Mouse (Mus musculus) MEL (cell line): ENCODE data around the gene Cdk4. TPM values are rescaled to one million over a fixed set of nuclear protein-coding genes. Genes with fewer than 3 reads are reported as not detected.

Experiments
- DNase-seq: peaks from one replicate; pipeline ENCODE4 v3.0.0; 2011; ENCODE audit warnings: low read depth, low spot score
- H3K27ac ChIP-seq: 2 replicates; pipeline ENCODE4 v1.5.1; 2012; ENCODE audit warnings: low read depth, mild to moderate bottlenecking, control low read depth, low read length, moderate library complexity; ENCODE audit not compliant: control insufficient read depth
- H3K27me3 ChIP-seq, 2 experiments: fragments of 150-350 bp in 1 of 2; sonication (generic) in 1 of 2; 2 replicates each; pipeline ENCODE4 v1.6.1; 2012; ENCODE audit warnings: low read length in 2 of 2, mild to moderate bottlenecking in 2 of 2, improper control_type of control experiment in 1 of 2, moderate library complexity in 1 of 2; ENCODE audit not compliant: insufficient read depth in 2 of 2, control insufficient read depth in 1 of 2
- H3K36me3 ChIP-seq, 2 experiments: 2 replicates each; pipeline ENCODE4 v1.6.1; 2012 to 2014; ENCODE audit warnings: low read length in 2 of 2, improper control_type of control experiment in 1 of 2, inconsistent platforms in 1 of 2, mild to moderate bottlenecking in 1 of 2; ENCODE audit not compliant: insufficient read depth in 2 of 2, control insufficient read depth in 1 of 2
- H3K4me1 ChIP-seq, 2 experiments: fragments of 150-350 bp in 1 of 2; sonication (generic) in 1 of 2; 2 replicates each; pipeline ENCODE4 v1.6.1; 2012; ENCODE audit warnings: low read length in 2 of 2, improper control_type of control experiment in 1 of 2, mild to moderate bottlenecking in 1 of 2; ENCODE audit not compliant: insufficient read depth in 2 of 2, control insufficient read depth in 1 of 2
- H3K4me3 ChIP-seq, 2 experiments: fragments of 150-350 bp in 1 of 2; sonication (generic) in 1 of 2; 2 replicates each; pipeline ENCODE4 v1.5.1; 2012; ENCODE audit warnings: low read depth in 2 of 2, low read length in 2 of 2, mild to moderate bottlenecking in 2 of 2, moderate library complexity in 2 of 2, control low read depth in 1 of 2, improper control_type of control experiment in 1 of 2; ENCODE audit not compliant: control insufficient read depth in 1 of 2, insufficient read depth in 1 of 2
- H3K79me2 ChIP-seq: 2 replicates; pipeline ENCODE4 v1.6.1; 2012; ENCODE audit warnings: mild to moderate bottlenecking, low read length, moderate library complexity; ENCODE audit not compliant: control insufficient read depth, poor library complexity, insufficient read depth
- H3K9ac ChIP-seq: 2 replicates; pipeline ENCODE4 v1.6.1; 2012; ENCODE audit warnings: low read depth, mild to moderate bottlenecking, control low read depth, low read length, moderate library complexity; ENCODE audit not compliant: control insufficient read depth, poor library complexity, severe bottlenecking
- H3K9me3 ChIP-seq: fragments of 150-350 bp; sonication (generic); replicated peaks from 2 replicates; pipeline ENCODE4 v1.6.1; 2012; ENCODE audit warnings: mild to moderate bottlenecking, low read length, improper control_type of control experiment, moderate library complexity; ENCODE audit not compliant: insufficient read depth
- BHLHE40 ChIP-seq: IDR thresholded peaks from 2 replicates; pipeline ENCODE4 v1.6.1; 2012; ENCODE audit warnings: low read depth, mild to moderate bottlenecking, inconsistent platforms, low read length, improper control_type of control experiment, borderline replicate concordance
- CTCF ChIP-seq, 3 experiments: IDR thresholded peaks in 2 of 3; conservative IDR thresholded peaks in 1 of 3; 2 replicates each; pipeline ENCODE4 v1.5.1; 2011 to 2012; ENCODE audit warnings: low read length in 3 of 3, low read depth in 2 of 3, mild to moderate bottlenecking in 2 of 3, improper control_type of control experiment in 1 of 3, inconsistent platforms in 1 of 3, mixed read lengths in 1 of 3, moderate library complexity in 1 of 3; ENCODE audit not compliant: control insufficient read depth in 1 of 3, insufficient read depth in 1 of 3, poor library complexity in 1 of 3, severe bottlenecking in 1 of 3
- ELF1 ChIP-seq: IDR thresholded peaks from 2 replicates; pipeline ENCODE4 v1.6.1; 2014; ENCODE audit warnings: low read depth, mild to moderate bottlenecking, inconsistent platforms, low read length, improper control_type of control experiment, moderate library complexity
- EP300 ChIP-seq, 2 experiments: IDR thresholded peaks; 2 replicates each; pipeline ENCODE4 v1.6.1; 2011; ENCODE audit warnings: improper control_type of control experiment in 2 of 2, low read length in 2 of 2, low read depth in 1 of 2, mild to moderate bottlenecking in 1 of 2
- ETS1 ChIP-seq: IDR thresholded peaks from 2 replicates; pipeline ENCODE4 v1.6.1; 2012; ENCODE audit warnings: low read depth, mild to moderate bottlenecking, inconsistent platforms, low read length, improper control_type of control experiment, moderate library complexity
- GATA1 ChIP-seq: IDR thresholded peaks from 2 replicates; pipeline ENCODE4 v1.6.1; 2011; ENCODE audit warnings: low read depth, low read length, improper control_type of control experiment
- HCFC1 ChIP-seq: IDR thresholded peaks from 2 replicates; pipeline ENCODE4 v1.6.1; 2012; ENCODE audit warnings: low read depth, mild to moderate bottlenecking, inconsistent platforms, low read length, improper control_type of control experiment, moderate library complexity
- JUND ChIP-seq: IDR thresholded peaks from 2 replicates; pipeline ENCODE4 v1.6.1; 2011; ENCODE audit warnings: low read depth, mild to moderate bottlenecking, improper control_type of control experiment, low read length
- MAFK ChIP-seq: IDR thresholded peaks from 2 replicates; pipeline ENCODE4 v1.6.1; 2011; ENCODE audit warnings: low read depth, mild to moderate bottlenecking, low read length, improper control_type of control experiment, borderline replicate concordance
- MAX ChIP-seq: IDR thresholded peaks from 2 replicates; pipeline ENCODE4 v1.6.1; 2011; ENCODE audit warnings: low read length, improper control_type of control experiment
- MEF2A ChIP-seq: IDR thresholded peaks from 2 replicates; pipeline ENCODE4 v1.6.1; 2014; ENCODE audit warnings: low read depth, mild to moderate bottlenecking, inconsistent platforms, low read length, improper control_type of control experiment; ENCODE audit not compliant: poor library complexity, insufficient replicate concordance, severe bottlenecking; ENCODE audit errors: extremely low read depth
- MXI1 ChIP-seq: IDR thresholded peaks from 2 replicates; pipeline ENCODE4 v1.6.1; 2011; ENCODE audit warnings: mild to moderate bottlenecking, low read depth, low read length, improper control_type of control experiment
- MYB ChIP-seq: IDR thresholded peaks from 2 replicates; pipeline ENCODE4 v1.6.1; 2011; ENCODE audit warnings: mild to moderate bottlenecking, low read depth, low read length, improper control_type of control experiment
- MYC ChIP-seq: IDR thresholded peaks from 2 replicates; pipeline ENCODE4 v1.6.1; 2011; ENCODE audit warnings: low read depth, mild to moderate bottlenecking, low read length, improper control_type of control experiment, moderate library complexity
- NELFE ChIP-seq: IDR thresholded peaks from 2 replicates; pipeline ENCODE4 v1.6.1; 2011; ENCODE audit warnings: low read depth, low read length, improper control_type of control experiment
- POLR2A ChIP-seq, 2 experiments: IDR thresholded peaks; 2 replicates each; pipeline ENCODE4 v1.6.1; 2011 to 2012; ENCODE audit warnings: low read length in 2 of 2, mild to moderate bottlenecking in 2 of 2, control low read depth in 1 of 2, improper control_type of control experiment in 1 of 2, low read depth in 1 of 2, moderate library complexity in 1 of 2; ENCODE audit not compliant: control insufficient read depth in 1 of 2, insufficient read depth in 1 of 2, poor library complexity in 1 of 2
- POLR2AphosphoS5 ChIP-seq: IDR thresholded peaks from 2 replicates; pipeline ENCODE4 v1.6.1; 2012; ENCODE audit warnings: low read depth, borderline replicate concordance, mild to moderate bottlenecking, inconsistent platforms, low read length, moderate library complexity, mixed read lengths
- RCOR1 ChIP-seq: IDR thresholded peaks from 2 replicates; pipeline ENCODE4 v1.6.1; 2012; ENCODE audit warnings: low read depth, mild to moderate bottlenecking, inconsistent platforms, low read length, improper control_type of control experiment
- SIN3A ChIP-seq: IDR thresholded peaks from 2 replicates; pipeline ENCODE4 v1.6.1; 2012; ENCODE audit warnings: low read length, improper control_type of control experiment, inconsistent platforms
- SMC3 ChIP-seq: IDR thresholded peaks from 2 replicates; pipeline ENCODE4 v1.6.1; 2011; ENCODE audit warnings: low read depth, low read length, improper control_type of control experiment
- TAL1 ChIP-seq: IDR thresholded peaks from 2 replicates; pipeline ENCODE4 v1.6.1; 2012; ENCODE audit warnings: mild to moderate bottlenecking, inconsistent platforms, low read length, moderate library complexity, mixed read lengths
- TBP ChIP-seq: IDR thresholded peaks from 2 replicates; pipeline ENCODE4 v1.8.0; 2011; ENCODE audit warnings: low read depth, low read length, improper control_type of control experiment
- UBTF ChIP-seq: IDR thresholded peaks from 2 replicates; pipeline ENCODE4 v1.6.1; 2012; ENCODE audit warnings: low read depth, mild to moderate bottlenecking, inconsistent platforms, low read length, improper control_type of control experiment, moderate library complexity, borderline replicate concordance; ENCODE audit not compliant: insufficient read depth
- USF2 ChIP-seq, 2 experiments: IDR thresholded peaks; 2 replicates each; pipeline ENCODE4 v1.6.1; 2011 to 2012; ENCODE audit warnings: improper control_type of control experiment in 2 of 2, low read length in 2 of 2, borderline replicate concordance in 1 of 2, inconsistent platforms in 1 of 2, low read depth in 1 of 2, mild to moderate bottlenecking in 1 of 2; ENCODE audit not compliant: insufficient read depth in 1 of 2
- ZKSCAN1 ChIP-seq: IDR thresholded peaks from 2 replicates; pipeline ENCODE4 v1.6.1; 2012; ENCODE audit warnings: low read depth, mild to moderate bottlenecking, inconsistent platforms, low read length, improper control_type of control experiment, moderate library complexity
- ZMIZ1 ChIP-seq: IDR thresholded peaks from 2 replicates; pipeline ENCODE4 v1.6.1; 2012; ENCODE audit warnings: low read depth, mild to moderate bottlenecking, inconsistent platforms, low read length, improper control_type of control experiment, moderate library complexity
- ZNF384 ChIP-seq: IDR thresholded peaks from 2 replicates; pipeline ENCODE4 v1.6.1; 2012; ENCODE audit warnings: low read depth, mild to moderate bottlenecking, inconsistent platforms, low read length, improper control_type of control experiment
- polyA plus RNA-seq, 2 experiments: library from polyadenylated mRNA; stranded (reverse) in 1 of 2; unstranded in 1 of 2; fragments of >175 nt in 1 of 2; fragments of >200 nt in 1 of 2; gene quantifications; 2 replicates each; pipeline versions ENCODE4 v1.2.1 to v1.2.4; 2012; ENCODE audit warnings: low replicate concordance in 2 of 2, low read depth in 1 of 2; ENCODE audit not compliant: insufficient read length in 2 of 2, insufficient read depth in 1 of 2, missing spikeins in 1 of 2
- total RNA-seq: library from RNA; depleted of rRNA; stranded (reverse); fragments of 300-350 nt; gene quantifications from 2 replicates; pipeline ENCODE4 v1.2.3, GENCODE M21; 2012

Cdk4 gene
- total and polyA plus RNA-seq, 3 experiments: 443 to 1,325 (median 843) TPM

GRCm38 (mm10) chr10:127041774-127042338 is 21.5 kb upstream of the Cdk4 start (continued):
- TF ChIP-seq JUND: no peak
- TF ChIP-seq CTCF (IDR thresholded peaks at IDR 0.05 in 2 of 3, conservative IDR thresholded peaks at IDR 0.05 in 1 of 3; ENCODE audit: control insufficient read depth in 1 of 3, insufficient read depth in 1 of 3, low read depth in 2 of 3, low read length in 3 of 3, poor library complexity in 1 of 3, severe bottlenecking in 1 of 3): no peak
- TF ChIP-seq, all 39 proteins: peak for 12

- Histone ChIP-seq H3K27me3 (no peaks in the 10 kb centered on the region), H3K36me3 (no peaks in the 10 kb centered on the region; a peak in 1 of 4 replicates), H3K9me3 (no peaks in the 10 kb centered on the region), H3K4me3 (peak overlapping the region; percentile 88 to 96), H3K4me1 (no peaks in the 10 kb centered on the region), H3K79me2 (peaks cover 4% of the 10 kb centered on the region; the same call in 1 of the 2 replicates), H3K9ac (peak overlapping the region; percentile 98), H3K27ac (peak overlapping the region; percentile 68)
- TF ChIP-seq ZNF384: peak; percentile 52; the same call in 1 of the 2 replicates
- no peak for TF ChIP-seq POLR2AphosphoS5
- TF ChIP-seq TBP: peak; percentile 95
- TF ChIP-seq UBTF: no peak
- no peak for TF ChIP-seq USF2 (IDR thresholded peaks at IDR 0.05; ENCODE audit: borderline replicate concordance in 1 of 2, insufficient read depth in 1 of 2, low read depth in 1 of 2, low read length in 2 of 2)
- no peak for TF ChIP-seq MEF2A
- no peak for TF ChIP-seq TAL1
- no peak for TF ChIP-seq ZMIZ1
- TF ChIP-seq MYC: no peak
- TF ChIP-seq POLR2A (IDR thresholded peaks at IDR 0.05; ENCODE audit: control insufficient read depth in 1 of 2, insufficient read depth in 1 of 2, low read depth in 1 of 2, low read length in 2 of 2, poor library complexity in 1 of 2): no peak
- TF ChIP-seq MYB: no peak
- TF ChIP-seq ETS1: 0 out of 2 replicates have a peak, but pooled peaks have one; percentile 0
- no peak for DNase-seq
Measured at GRCm38 (mm10) chr10:127042468-127043115, 20.7 kb upstream of the Cdk4 start.

GRCm38 (mm10) chr10:127043187-127043586 is 20.1 kb upstream of the Cdk4 start:
- Histone ChIP-seq H3K9me3 (no peaks in the 10 kb centered on the region), H3K9ac (no peak overlapping the region), H3K4me1 (no peaks in the 10 kb centered on the region), H3K27ac (no peak overlapping the region), H3K79me2 (peaks cover 4% of the 10 kb centered on the region; the same call in 1 of the 2 replicates), H3K36me3 (no peaks in the 10 kb centered on the region; a peak in 1 of 4 replicates), H3K4me3 (no peak overlapping the region), H3K27me3 (no peaks in the 10 kb centered on the region)
- no peak for DNase-seq
- TF ChIP-seq GATA1: no peak
- no peak for TF ChIP-seq NELFE
- TF ChIP-seq MYB: no peak
- no peak for TF ChIP-seq EP300 (IDR thresholded peaks at IDR 0.05; ENCODE audit: low read depth in 1 of 2, low read length in 2 of 2)
- no peak for TF ChIP-seq ZKSCAN1
- TF ChIP-seq MAFK: no peak
- no peak for TF ChIP-seq ELF1
- TF ChIP-seq BHLHE40: no peak
- TF ChIP-seq RCOR1: no peak
- TF ChIP-seq USF2 (IDR thresholded peaks at IDR 0.05; ENCODE audit: borderline replicate concordance in 1 of 2, insufficient read depth in 1 of 2, low read depth in 1 of 2, low read length in 2 of 2): no peak
- TF ChIP-seq MYC: no peak
- no peak for TF ChIP-seq POLR2AphosphoS5
- TF ChIP-seq MAX: no peak
- TF ChIP-seq SMC3: no peak
- no peak for TF ChIP-seq SIN3A
- TF ChIP-seq HCFC1: no peak
- TF ChIP-seq MXI1: no peak
- TF ChIP-seq ETS1: no peak
